Mouse (Mus musculus): ENCODE measurements at regions not wholly inside any gene's neighbourhood (a gene's known extent, or its start where the extent isn't known, plus 50 kb on each side); places are given as distances from the start of the nearest gene placed in this dataset.

DNA sequence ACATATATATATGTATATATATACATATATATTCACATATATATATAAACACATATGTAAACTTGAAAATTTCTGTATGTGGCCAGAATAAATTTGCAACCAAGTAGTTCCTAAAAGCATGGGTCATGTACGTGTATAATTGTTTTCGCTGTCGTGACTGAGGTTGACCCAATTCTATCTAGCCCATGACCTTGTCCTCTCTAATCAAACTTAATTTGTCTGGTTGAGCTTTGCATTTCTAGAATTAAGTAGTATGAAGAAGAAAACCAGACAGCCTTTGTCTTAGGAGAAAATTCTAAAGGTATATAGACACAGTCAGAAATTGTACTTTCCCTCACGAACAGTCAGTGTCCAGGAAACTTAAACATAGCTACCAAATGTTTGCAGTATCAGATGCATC is 1156.1 kb upstream of the Gm8797 start:
- TF ChIP-seq CTCF (IDR thresholded peaks at IDR 0.05; ENCODE audit: borderline replicate concordance, extremely low read depth, insufficient read depth, insufficient read length) (no peak), POLR2A (IDR thresholded peaks at IDR 0.05; ENCODE audit: borderline replicate concordance, extremely low read depth, insufficient read depth, insufficient read length, poor library complexity, severe bottlenecking) (no peak)

Measured in brain, embryonic 14.5 days (tissue).